Mouse (Mus musculus): ENCODE data around the gene Pex5l. TPM values are rescaled to one million over a fixed set of nuclear protein-coding genes. Genes with fewer than 3 reads are reported as not detected.

Gene Pex5l
- total and polyA plus RNA-seq, 3 experiments, result not detected

GRCm38 (mm10) chr3:32939802-32940501 is 203.1 kb downstream of the Pex5l start:
- H3K79me2 ChIP-seq (ENCODE audit: control insufficient read depth, insufficient read depth, low read length, poor library complexity), result no peaks in the 10 kb centered on the region
- H3K36me3 ChIP-seq (ENCODE audit: control insufficient read depth in 1 of 2, insufficient read depth in 2 of 2, low read length in 2 of 2), result no peaks in the 10 kb centered on the region
- H3K4me1 ChIP-seq (ENCODE audit: control insufficient read depth in 1 of 2, insufficient read depth in 2 of 2, low read length in 2 of 2), result no peaks in the 10 kb centered on the region
- no peak overlapping the region for H3K4me3 ChIP-seq (ENCODE audit: control insufficient read depth in 1 of 2, insufficient read depth in 1 of 2, low read depth in 2 of 2, low read length in 2 of 2)
- H3K27ac ChIP-seq (ENCODE audit: control insufficient read depth, low read depth, low read length), result no peak overlapping the region
- H3K9ac ChIP-seq (ENCODE audit: control insufficient read depth, low read depth, low read length, poor library complexity, severe bottlenecking), result no peak overlapping the region
- no peaks in the 10 kb centered on the region; a peak in 1 of 4 replicates for H3K27me3 ChIP-seq (ENCODE audit: control insufficient read depth in 1 of 2, insufficient read depth in 2 of 2, low read length in 2 of 2)
- H3K9me3 ChIP-seq (replicated peaks; ENCODE audit: insufficient read depth, low read length), result no peaks in the 10 kb centered on the region
- no peak for DNase-seq (ENCODE audit: low read depth, low spot score)
- TF ChIP-seq POLR2AphosphoS5 (IDR thresholded peaks at IDR 0.05; ENCODE audit: borderline replicate concordance, low read depth, low read length) (no peak), ETS1 (IDR thresholded peaks at IDR 0.05; ENCODE audit: low read depth, low read length) (no peak), TAL1 (IDR thresholded peaks at IDR 0.05; ENCODE audit: low read length) (no peak), CTCF (IDR thresholded peaks at IDR 0.05 in 2 of 3, conservative IDR thresholded peaks at IDR 0.05 in 1 of 3; ENCODE audit: control insufficient read depth in 1 of 3, insufficient read depth in 1 of 3, low read depth in 2 of 3, low read length in 3 of 3, poor library complexity in 1 of 3, severe bottlenecking in 1 of 3) (no peak), TBP (IDR thresholded peaks at IDR 0.05; ENCODE audit: low read depth, low read length) (no peak), ZKSCAN1 (IDR thresholded peaks at IDR 0.05; ENCODE audit: low read depth, low read length) (no peak), ZC3H11A (IDR thresholded peaks at IDR 0.05; ENCODE audit: low read depth, low read length) (no peak)

DNA sequence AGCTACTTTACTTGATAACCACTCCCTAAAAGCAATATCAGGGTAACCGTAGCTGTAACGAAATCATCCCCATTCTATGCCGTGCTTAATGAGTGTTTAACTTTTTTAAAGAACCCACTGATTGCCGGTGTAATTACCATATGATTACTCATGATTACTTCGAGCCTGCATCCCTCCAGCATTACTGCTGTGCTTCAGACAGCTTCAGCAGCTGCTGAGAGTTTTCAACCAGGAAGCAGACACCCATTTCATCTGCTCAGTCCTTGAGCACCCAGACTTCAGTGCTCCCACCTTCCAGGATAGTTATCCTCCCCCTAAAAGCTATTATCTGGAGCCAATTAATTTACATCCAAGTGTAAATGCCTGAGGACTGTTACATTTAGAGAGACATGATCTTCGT is 218.9 kb downstream of the Pex5l start:
- Histone ChIP-seq H3K79me2 (ENCODE audit: control insufficient read depth, insufficient read depth, low read length, poor library complexity) (no peaks in the 10 kb centered on the region), H3K4me3 (ENCODE audit: control insufficient read depth in 1 of 2, insufficient read depth in 1 of 2, low read depth in 2 of 2, low read length in 2 of 2) (no peak overlapping the region), H3K9me3 (replicated peaks; ENCODE audit: insufficient read depth, low read length) (no peaks in the 10 kb centered on the region), H3K27ac (ENCODE audit: control insufficient read depth, low read depth, low read length) (no peak overlapping the region), H3K36me3 (ENCODE audit: control insufficient read depth in 1 of 2, insufficient read depth in 2 of 2, low read length in 2 of 2) (no peaks in the 10 kb centered on the region), H3K4me1 (ENCODE audit: control insufficient read depth in 1 of 2, insufficient read depth in 2 of 2, low read length in 2 of 2) (no peaks in the 10 kb centered on the region), H3K9ac (ENCODE audit: control insufficient read depth, low read depth, low read length, poor library complexity, severe bottlenecking) (no peak overlapping the region), H3K27me3 (ENCODE audit: control insufficient read depth in 1 of 2, insufficient read depth in 2 of 2, low read length in 2 of 2) (no peaks in the 10 kb centered on the region)
- DNase-seq (ENCODE audit: low read depth, low spot score), result no peak
- TF ChIP-seq POLR2AphosphoS5 (IDR thresholded peaks at IDR 0.05; ENCODE audit: borderline replicate concordance, low read depth, low read length) (no peak), SIN3A (IDR thresholded peaks at IDR 0.05; ENCODE audit: low read length) (no peak), KAT2A (conservative IDR thresholded peaks at IDR 0.05; ENCODE audit: low read depth, low read length) (no peak), MYB (IDR thresholded peaks at IDR 0.05; ENCODE audit: low read depth, low read length) (no peak), USF1 (IDR thresholded peaks at IDR 0.05; ENCODE audit: low read depth, low read length) (no peak), HCFC1 (IDR thresholded peaks at IDR 0.05; ENCODE audit: low read depth, low read length) (no peak), TCF12 (IDR thresholded peaks at IDR 0.05; ENCODE audit: low read depth, low read length) (no peak), EP300 (IDR thresholded peaks at IDR 0.05; ENCODE audit: low read depth in 1 of 2, low read length in 2 of 2) (no peak), TAL1 (IDR thresholded peaks at IDR 0.05; ENCODE audit: low read length) (no peak), ZC3H11A (IDR thresholded peaks at IDR 0.05; ENCODE audit: low read depth, low read length) (no peak), ZMIZ1 (IDR thresholded peaks at IDR 0.05; ENCODE audit: low read depth, low read length) (no peak), ELF1 (IDR thresholded peaks at IDR 0.05; ENCODE audit: low read depth, low read length) (no peak), ZKSCAN1 (IDR thresholded peaks at IDR 0.05; ENCODE audit: low read depth, low read length) (no peak), RCOR1 (IDR thresholded peaks at IDR 0.05; ENCODE audit: low read depth, low read length) (no peak), MAFK (IDR thresholded peaks at IDR 0.05; ENCODE audit: borderline replicate concordance, low read depth, low read length) (no peak)
